8 mouse cellular contexts compared by ENCODE assay signal in genomic region chr17:45474669-45475465, GRCm38 (mm10). TPM values are rescaled to one million over a fixed set of nuclear protein-coding genes. Genes with fewer than 3 reads are reported as not detected.
A peak's percentile ranks its signal among the peaks of the same experiment; 100 is the strongest.
DNase-seq lines count a peak whose midpoint lies in the region; ATAC-seq and TF ChIP-seq lines count a peak whose summit lies in the region.

Gene Spats1 (minus strand): TSS chr17:45475415.

- 6% methylated on average over 30 of the region's 30 CpGs for WGBS in intestine, embryonic 16.5 days

- H3K9me3 ChIP-seq in intestine, embryonic 16.5 days (ENCODE audit: control insufficient read depth, low read length) = no peaks in the 10 kb centered on the region

- H3K36me3 ChIP-seq in intestine, embryonic 16.5 days (ENCODE audit: control insufficient read depth, insufficient read depth, low read length) = no peaks in the 10 kb centered on the region

- TF ChIP-seq POLR2A in cortical plate, adult 2 months (IDR thresholded peaks at IDR 0.05; ENCODE audit: extremely low read depth, insufficient read depth, low read length) = peak; percentile 76

- H3K27me3 ChIP-seq in intestine, embryonic 16.5 days (replicated peaks; ENCODE audit: control insufficient read depth, insufficient read depth, low read length) = peaks cover 11% of the 10 kb centered on the region

- peak; percentile 95 for DNase-seq in heart, adult 11 months
- no peak for DNase-seq in heart, adult 8-10 months (ENCODE audit: low spot score)
- DNase-seq in gastrocnemius, postnatal 14 days = peak; percentile 57
- peak; percentile 87 to 95 for DNase-seq in left cerebral cortex, postnatal 25 days (ENCODE audit: low spot score in 2 of 2)
- peak; percentile 64 for DNase-seq in mesoderm, embryonic 11.5 days (ENCODE audit: low read depth, low spot score)
- DNase-seq in right cerebral cortex, postnatal 36 days (ENCODE audit: low spot score in 2 of 2) = peak; percentile 88 to 90

- ATAC-seq in intestine, embryonic 16.5 days = peak; percentile 66

- peak within 1 kb of the TSS; percentile 23 for H3K4me3 ChIP-seq in cortical plate, adult 2 months (ENCODE audit: insufficient read depth, low read length)
- H3K4me3 ChIP-seq in intestine, embryonic 16.5 days (ENCODE audit: low read length) = peak within 1 kb of the TSS; percentile 49

- H3K4me1 ChIP-seq in cortical plate, adult 2 months (ENCODE audit: control insufficient read depth, insufficient read depth, low read length) = peaks cover 4% of the 10 kb centered on the region; the same call in 1 of the 2 replicates
- peaks cover 7% of the 10 kb centered on the region for H3K4me1 ChIP-seq in intestine, embryonic 16.5 days (ENCODE audit: control insufficient read depth, insufficient read depth, low read length)

- TF ChIP-seq CTCF in cortical plate, adult 2 months (IDR thresholded peaks at IDR 0.05; ENCODE audit: extremely low read depth, insufficient read depth, low read length) = no peak

- H3K9ac ChIP-seq in intestine, embryonic 16.5 days (ENCODE audit: low read depth, low read length) = peak within 1 kb of the TSS; percentile 53; the same call in 1 of the 2 replicates

- H3K27ac ChIP-seq in cortical plate, adult 2 months (ENCODE audit: insufficient read depth, low read length) = peak within 1 kb of the TSS; percentile 21
- H3K27ac ChIP-seq in intestine, embryonic 16.5 days (ENCODE audit: low read length) = no peak within 1 kb of the TSS

- intact Hi-C loops in gastrocnemius, postnatal 14 days (cut with DNase I; ENCODE audit: low total_unique reads) = no loop called here
- intact Hi-C loops in left cerebral cortex, postnatal 25 days (cut with DNase I) = loop anchor here (5.0 kb wide), 1 partner anchor 167 kb away; no protein-coding TSS in a partner anchor

- H3K4me2 ChIP-seq in intestine, embryonic 16.5 days (ENCODE audit: low read depth, low read length) = peak within 1 kb of the TSS; percentile 70

RNA-seq across cellular contexts. Expression of gene Spats1, which starts in this region (rescaled TPM):
- under 1 TPM in 3 of 4 experiments, not detected in 1; 0.28 to 0.47 (median 0.38) TPM for total RNA-seq in heart, adult 8-10 months (2022)
- 4.0 and 4.3 TPM in 2 replicates for polyA plus RNA-seq in cortical plate, adult 2 months (2012; rRNA removed)
- total RNA-seq in gastrocnemius, postnatal 14 days (2021) = under 1 TPM in 1 of 2 experiments, not detected in 1; 0.20 TPM
- polyA plus RNA-seq in intestine, embryonic 16.5 days (2015; fragmentation: Nextera tagmentation; extraction: Ambion mirVana) = 0.23 and 0.27 TPM in 2 replicates
- total RNA-seq in left cerebral cortex, postnatal 25 days (2021) = 1 to 10 TPM; 5.2 to 6.1 TPM

Comparison
In these comparisons a context has a peak if more than half of its experiments do, and no peak if none do; other contexts are left out.
1. RNA of gene Spats1 (total RNA-seq): 5.2 to 6.1 TPM in left cerebral cortex, postnatal 25 days; 0.28 to 0.47 TPM in heart, adult 8-10 months and 0.20 TPM in gastrocnemius, postnatal 14 days; every median in the first group is over 4 times any median in the second.
2. Peak in DNase-seq in gastrocnemius, postnatal 14 days; RNA of the gene not detected or under 1 TPM.
3. Peak in ATAC-seq, H3K4me3 ChIP-seq, H3K9ac ChIP-seq and H3K4me2 ChIP-seq in intestine, embryonic 16.5 days; RNA of the gene not detected or under 1 TPM.